Mouse (Mus musculus) myocyte (in vitro differentiated cells): Measurements from ENCODE around the gene Tmpo.

Source experiments
- CEBPB ChIP-seq: IDR thresholded peaks from 2 replicates; pipeline ENCODE4 v1.6.1; 2011; ENCODE audit warnings: mild to moderate bottlenecking, moderate library complexity; ENCODE audit not compliant: poor library complexity, insufficient read depth, severe bottlenecking
- E2F4 ChIP-seq: IDR thresholded peaks from one replicate; pipeline ENCODE4 v1.6.1; 2011; ENCODE audit warnings: mild to moderate bottlenecking, control low read depth, moderate library complexity; ENCODE audit not compliant: insufficient read depth
- MAX ChIP-seq: IDR thresholded peaks from one replicate; pipeline ENCODE4 v1.6.1; 2011; ENCODE audit warnings: low read depth, mild to moderate bottlenecking, control low read depth
- MYOD1 ChIP-seq, 3 experiments: IDR thresholded peaks; one replicate each; pipeline ENCODE4 v1.6.1; 2011; ENCODE audit warnings: control low read depth in 2 of 3, low read depth in 2 of 3, mild to moderate bottlenecking in 2 of 3, moderate library complexity in 1 of 3; ENCODE audit not compliant: insufficient read length in 2 of 3, control insufficient read depth in 1 of 3
- MYOG ChIP-seq, 3 experiments: IDR thresholded peaks; one replicate each; pipeline ENCODE4 v1.6.1; 2011; ENCODE audit warnings: control low read depth in 2 of 3, low read depth in 2 of 3, mild to moderate bottlenecking in 2 of 3; ENCODE audit not compliant: insufficient read length in 2 of 3, control insufficient read depth in 1 of 3, insufficient read depth in 1 of 3
- POLR2A ChIP-seq: IDR thresholded peaks from one replicate; pipeline ENCODE4 v1.6.1; 2011; ENCODE audit warnings: low read depth, mild to moderate bottlenecking, control low read depth, moderate library complexity; ENCODE audit not compliant: insufficient read length
- POLR2AphosphoS2 ChIP-seq: IDR thresholded peaks from one replicate; pipeline ENCODE4 v1.6.1; 2011; ENCODE audit warnings: low read depth, control low read depth; ENCODE audit not compliant: insufficient read length
- REST ChIP-seq: IDR thresholded peaks from one replicate; pipeline ENCODE4 v1.6.1; 2011; ENCODE audit warnings: mild to moderate bottlenecking, control low read depth, moderate library complexity; ENCODE audit not compliant: insufficient read depth, insufficient read length
- SRF ChIP-seq: IDR thresholded peaks from one replicate; pipeline ENCODE4 v1.6.1; 2011; ENCODE audit warnings: low read depth; ENCODE audit not compliant: control insufficient read depth, insufficient read length
- TCF12 ChIP-seq: IDR thresholded peaks from one replicate; pipeline ENCODE4 v1.6.1; 2011; ENCODE audit warnings: mild to moderate bottlenecking, control low read depth; ENCODE audit not compliant: poor library complexity, insufficient read depth, severe bottlenecking
- USF1 ChIP-seq: IDR thresholded peaks from one replicate; pipeline ENCODE4 v1.6.1; 2011; ENCODE audit warnings: low read depth, mild to moderate bottlenecking, control low read depth, moderate library complexity

GRCm38 (mm10) chr10:91161006-91161405, 20.1 kb downstream of the Tmpo start:
- TF ChIP-seq POLR2A (no peak), E2F4 (no peak), MAX (no peak), MYOG (IDR thresholded peaks at IDR 0.05; ENCODE audit: control insufficient read depth in 1 of 3, insufficient read depth in 1 of 3, insufficient read length in 2 of 3, low read depth in 2 of 3) (no peak), TCF12 (no peak), USF1 (no peak), MYOD1 (IDR thresholded peaks at IDR 0.05; ENCODE audit: control insufficient read depth in 1 of 3, insufficient read length in 2 of 3, low read depth in 2 of 3) (no peak), CEBPB (no peak), REST (no peak), SRF (no peak), POLR2AphosphoS2 (no peak)
